Mouse (Mus musculus) heart, adult 2 months (tissue): ENCODE data around the gene A030005K14Rik. TPM values are rescaled to one million over a fixed set of nuclear protein-coding genes. Genes with fewer than 3 reads are reported as not detected.

Source experiments
- DNase-seq, 2 experiments: peaks; one replicate each; pipeline ENCODE4 v3.0.0; 2021
- H3K27ac ChIP-seq: fragments of 200-600 bp; 2 replicates; pipeline ENCODE4 v1.8.1; 2022
- H3K27me3 ChIP-seq: fragments of 200-500 bp; 2 replicates; pipeline ENCODE4 v1.6.1; 2012; ENCODE audit warnings: mild to moderate bottlenecking, low read length, inconsistent platforms, mixed read lengths; ENCODE audit not compliant: control insufficient read depth, insufficient read depth
- H3K36me3 ChIP-seq: fragments of 200-500 bp; 2 replicates; pipeline ENCODE4 v1.6.1; 2012; ENCODE audit warnings: low read length, inconsistent platforms; ENCODE audit not compliant: control insufficient read depth, insufficient read depth
- H3K4me1 ChIP-seq: fragments of 200-500 bp; 2 replicates; pipeline ENCODE4 v1.6.1; 2011; ENCODE audit warnings: low read length; ENCODE audit not compliant: control insufficient read depth, insufficient read depth
- H3K4me3 ChIP-seq: fragments of 200-600 bp; 2 replicates; pipeline ENCODE4 v1.8.1; 2022
- H3K79me2 ChIP-seq: fragments of 200-500 bp; replicated peaks from 2 replicates; pipeline ENCODE4 v1.6.1; 2012; ENCODE audit warnings: mild to moderate bottlenecking, inconsistent platforms, low read length, moderate library complexity, mixed read lengths; ENCODE audit not compliant: control insufficient read depth, insufficient read depth
- H3K9ac ChIP-seq: fragments of 200-500 bp; 2 replicates; pipeline ENCODE4 v1.6.1; 2012; ENCODE audit warnings: low read depth, mild to moderate bottlenecking, control low read depth, inconsistent platforms, low read length, mixed read lengths
- CTCF ChIP-seq: fragments of 200-600 bp; IDR thresholded peaks from 2 replicates; pipeline ENCODE4 v1.8.1; 2022; ENCODE audit warnings: antibody characterized with exemption, mild to moderate bottlenecking, moderate library complexity
- EP300 ChIP-seq: fragments of 200-500 bp; IDR thresholded peaks from 2 replicates; pipeline ENCODE4 v1.6.1; 2011; ENCODE audit warnings: low read depth, low read length, control low read depth; ENCODE audit not compliant: insufficient read depth
- POLR2A ChIP-seq: fragments of 200-500 bp; IDR thresholded peaks from 2 replicates; pipeline ENCODE4 v1.6.1; 2011; ENCODE audit warnings: mild to moderate bottlenecking, low read depth, low read length, control low read depth; ENCODE audit not compliant: insufficient read depth
- WGBS: fragments of 180-500 bp; shearing (Covaris S2); methylation state at CpG from one replicate; pipeline ENCODE4 v1.1.7; 2018; 5-methylcytosine and 5-hydroxymethylcytosine counted together
- intact Hi-C: fragments of 180-260 bp; cut with DNase I; formaldehyde crosslinking; loops from one replicate; pipeline ENCODE4 v1.15.1; 2025
- long read RNA-seq: library from polyadenylated mRNA; stranded (forward); transcript quantifications from one replicate; pipeline ENCODE4 v2.0.0, GENCODE M21; 2021
- polyA plus RNA-seq: library from polyadenylated mRNA; depleted of rRNA; stranded (reverse); fragments of >200 nt; gene quantifications from 2 replicates; pipeline ENCODE4 v1.2.3, GENCODE M21; 2012; rRNA removed
- total RNA-seq, 2 experiments: library from RNA; stranded (reverse); gene quantifications; 2 replicates each; pipeline ENCODE4 v1.2.3; 2021

A030005K14Rik gene
- total RNA-seq: not detected
- polyA plus RNA-seq: not detected in 2 replicates
- long read RNA-seq: 0 reads

DNA sequence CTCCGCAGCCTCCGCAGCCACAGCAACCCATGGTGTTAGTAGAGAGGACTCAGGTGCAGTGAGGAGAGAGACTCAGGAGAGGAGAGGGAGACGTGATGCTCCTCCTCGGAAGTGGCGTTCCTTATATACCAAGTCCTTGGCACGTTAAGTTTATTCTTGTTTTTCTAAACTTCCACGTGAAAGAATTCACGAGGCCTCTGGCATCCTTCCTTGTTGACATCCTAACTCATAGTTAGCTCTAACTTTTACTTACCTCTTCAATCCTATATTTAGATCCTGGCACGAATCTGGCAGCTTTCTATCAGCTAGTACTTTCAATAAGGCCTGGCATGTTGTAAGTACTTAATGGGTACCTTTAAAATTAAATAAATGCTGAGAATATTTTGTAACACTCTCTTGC lies at the start of gene A030005K14Rik:
TSS of gene A030005K14Rik (minus strand) at position 101 of the 400 bp plus-strand sequence.
- no peak for DNase-seq

DNA sequence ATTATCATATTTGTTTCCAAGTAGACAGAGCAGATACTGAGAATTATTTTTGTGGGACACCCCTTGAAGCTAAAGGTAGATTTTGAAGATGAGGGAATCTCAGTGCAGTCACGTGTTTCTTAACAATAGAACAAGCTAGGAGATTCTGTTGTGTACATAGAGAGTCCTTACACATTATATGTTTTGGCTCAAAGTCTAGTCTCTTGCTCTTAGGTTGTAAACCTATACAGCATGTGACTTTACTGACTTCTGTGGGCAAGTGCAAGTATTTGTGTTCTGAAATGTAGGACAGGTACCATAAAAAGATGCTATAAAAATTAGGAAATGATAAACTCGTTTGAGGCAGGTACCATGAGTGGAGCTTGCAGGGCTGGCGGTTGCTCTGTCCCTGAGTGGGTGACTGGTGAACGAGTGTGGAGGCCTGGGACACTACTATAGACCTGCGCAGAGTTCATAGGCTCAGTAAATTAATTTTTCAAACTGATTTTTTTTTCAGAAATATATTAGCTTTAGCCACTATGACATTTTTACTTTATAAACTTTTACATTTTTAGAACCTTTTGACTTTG lies 48.3 kb upstream of the A030005K14Rik start:
- H3K36me3 ChIP-seq: no peaks in the 10 kb centered on the region
- 75% methylated on average over 5 of the region's 5 CpGs for WGBS
- no peak overlapping the region for H3K4me3 ChIP-seq
- no peak overlapping the region for H3K9ac ChIP-seq
- intact Hi-C loops: no loop called here
- no peaks in the 10 kb centered on the region for H3K79me2 ChIP-seq
- TF ChIP-seq POLR2A (no peak), EP300 (no peak), CTCF (no peak)
- no peak for DNase-seq
- H3K4me1 ChIP-seq: no peaks in the 10 kb centered on the region
- H3K27me3 ChIP-seq: no peaks in the 10 kb centered on the region
- no peak overlapping the region for H3K27ac ChIP-seq

More for the DNA sequence above, at the start of gene A030005K14Rik:
- TF ChIP-seq EP300 (no peak), CTCF (no peak), POLR2A (no peak)
- Histone ChIP-seq H3K9ac (no peak within 1 kb of the TSS), H3K79me2 (no peaks in the 10 kb centered on the region), H3K36me3 (no peaks in the 10 kb centered on the region), H3K27me3 (no peaks in the 10 kb centered on the region), H3K27ac (no peak within 1 kb of the TSS), H3K4me3 (no peak within 1 kb of the TSS), H3K4me1 (peaks cover 3% of the 10 kb centered on the region; the same call in 1 of the 2 replicates)
- intact Hi-C loops: no loop called here
- WGBS: 65% methylated on average over 9 of the region's 9 CpGs

DNA sequence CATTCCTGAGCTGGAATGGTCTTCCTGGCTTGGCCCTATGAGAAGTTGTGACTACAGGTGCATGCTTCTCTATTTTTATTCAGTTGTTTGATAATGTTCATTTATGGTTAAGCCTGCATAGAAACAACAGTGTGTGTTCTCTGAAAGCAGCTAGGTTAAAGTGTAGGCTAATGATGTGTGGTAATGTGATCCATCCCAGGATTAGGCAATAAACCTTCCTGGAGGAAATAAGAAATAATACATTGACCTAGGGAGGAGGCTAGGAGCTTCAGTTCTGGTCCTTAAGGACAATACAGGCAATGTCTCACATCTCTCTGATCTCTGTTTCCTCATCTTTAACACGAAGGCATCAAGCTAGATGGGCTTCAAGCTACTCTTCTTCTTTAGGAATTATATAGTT lies 46.3 kb upstream of the A030005K14Rik start:
- DNase-seq: no peak
- Histone ChIP-seq H3K9ac (no peak overlapping the region), H3K36me3 (no peaks in the 10 kb centered on the region), H3K27me3 (no peaks in the 10 kb centered on the region), H3K4me1 (no peaks in the 10 kb centered on the region), H3K79me2 (no peaks in the 10 kb centered on the region), H3K4me3 (no peak overlapping the region), H3K27ac (no peak overlapping the region)
- TF ChIP-seq CTCF (no peak), POLR2A (no peak), EP300 (no peak)
- WGBS: 67% methylated on average over 1 of the region's 1 CpGs
- intact Hi-C loops: no loop called here

DNA sequence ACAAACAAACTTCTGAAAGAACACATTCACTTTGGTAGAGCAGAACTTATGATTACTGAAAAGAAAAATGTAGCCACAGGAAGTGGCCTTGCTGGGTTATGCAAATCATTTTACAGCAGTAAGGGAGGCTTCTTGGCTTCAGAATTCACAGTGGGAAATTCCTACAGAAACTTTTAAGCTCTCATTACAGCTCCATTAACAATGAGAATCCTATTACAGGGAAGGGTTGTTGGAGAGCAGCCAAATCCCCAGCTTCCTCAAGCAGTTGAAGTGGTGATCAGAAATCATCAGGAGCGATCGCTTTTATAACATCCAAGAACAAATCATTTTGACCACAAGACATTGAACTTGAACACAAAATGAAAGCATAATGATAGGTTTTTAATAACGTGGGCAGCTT lies 42.7 kb upstream of the A030005K14Rik start:
- 30% methylated on average over 3 of the region's 3 CpGs for WGBS
- TF ChIP-seq CTCF (no peak), POLR2A (no peak), EP300 (no peak)
- Histone ChIP-seq H3K36me3 (no peaks in the 10 kb centered on the region), H3K4me1 (no peaks in the 10 kb centered on the region), H3K79me2 (no peaks in the 10 kb centered on the region), H3K27ac (no peak overlapping the region), H3K27me3 (no peaks in the 10 kb centered on the region), H3K9ac (no peak overlapping the region), H3K4me3 (no peak overlapping the region)
- DNase-seq: no peak
- intact Hi-C loops: no loop called here

DNA sequence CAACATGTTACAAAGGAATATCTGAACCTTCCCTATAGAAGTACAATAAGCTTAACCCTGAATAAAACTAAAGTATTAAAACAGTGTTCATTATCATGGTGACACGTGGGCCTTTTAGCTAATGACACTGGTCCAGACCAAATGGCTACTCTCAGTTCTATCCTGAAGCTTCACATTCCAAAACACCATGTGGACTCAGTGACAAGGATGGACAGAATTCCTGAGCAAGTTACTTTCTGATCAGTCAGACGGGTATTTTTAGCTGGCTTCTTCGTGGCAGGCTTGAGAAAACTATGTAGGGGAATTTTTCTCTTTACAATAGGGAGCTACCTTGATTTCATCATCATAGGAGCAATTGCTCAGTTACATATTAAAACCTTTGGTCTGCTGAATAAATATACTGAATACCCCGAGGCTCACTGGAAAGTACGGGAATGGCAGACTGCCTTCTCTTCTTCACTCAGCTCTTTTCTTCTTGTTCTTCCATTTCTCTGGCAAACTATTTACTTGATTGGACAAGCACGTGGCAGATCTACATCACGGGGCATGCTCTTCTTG lies 40.5 kb upstream of the A030005K14Rik start:
- H3K4me3 ChIP-seq: no peak overlapping the region
- no peaks in the 10 kb centered on the region for H3K27me3 ChIP-seq
- H3K27ac ChIP-seq: no peak overlapping the region
- H3K36me3 ChIP-seq: no peaks in the 10 kb centered on the region
- TF ChIP-seq POLR2A (no peak), CTCF (no peak), EP300 (no peak)
- 66% methylated on average over 7 of the region's 7 CpGs for WGBS
- no peak overlapping the region for H3K9ac ChIP-seq
- intact Hi-C loops: no loop called here
- H3K4me1 ChIP-seq: no peaks in the 10 kb centered on the region
- no peak for DNase-seq
- no peaks in the 10 kb centered on the region for H3K79me2 ChIP-seq

DNA sequence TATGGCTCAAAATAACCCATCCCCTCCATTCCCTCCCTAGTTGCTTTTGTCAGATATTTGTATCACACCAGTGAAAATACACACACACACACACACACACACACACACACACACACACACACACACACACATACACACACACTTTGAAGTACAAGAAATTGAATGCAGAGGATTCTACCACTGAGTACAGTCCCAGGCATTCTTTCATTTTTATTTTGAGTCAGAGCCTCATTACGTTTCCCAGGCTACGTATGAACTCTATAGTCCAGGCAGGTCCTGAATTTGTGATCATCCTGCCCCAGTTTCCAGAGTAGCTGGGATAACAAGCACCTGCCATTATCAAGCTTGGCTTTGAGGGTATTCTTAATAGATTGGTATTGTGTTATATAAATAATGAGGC lies 40.0 kb upstream of the A030005K14Rik start:
- Histone ChIP-seq H3K9ac (no peak overlapping the region), H3K4me3 (no peak overlapping the region), H3K27me3 (no peaks in the 10 kb centered on the region), H3K36me3 (no peaks in the 10 kb centered on the region), H3K4me1 (no peaks in the 10 kb centered on the region), H3K79me2 (no peaks in the 10 kb centered on the region), H3K27ac (no peak overlapping the region)
- no peak for DNase-seq
- intact Hi-C loops: no loop called here
- TF ChIP-seq CTCF (no peak), EP300 (no peak), POLR2A (no peak)
- 92% methylated on average over 2 of the region's 2 CpGs for WGBS
